Mouse (Mus musculus) heart, adult 2 months (tissue): Measurements from ENCODE around the gene Vmp1. TPM values are rescaled to one million over a fixed set of nuclear protein-coding genes. Genes with fewer than 3 reads are reported as not detected.
A peak's percentile ranks its signal among the peaks of the same experiment; 100 is the strongest.

ENCODE experiments used
- DNase-seq, 2 experiments: peaks; one replicate each; pipeline ENCODE4 v3.0.0; 2021
- H3K27ac ChIP-seq: fragments of 200-600 bp; 2 replicates; pipeline ENCODE4 v1.8.1; 2022
- H3K27me3 ChIP-seq: fragments of 200-500 bp; 2 replicates; pipeline ENCODE4 v1.6.1; 2012; ENCODE audit warnings: mild to moderate bottlenecking, low read length, inconsistent platforms, mixed read lengths; ENCODE audit not compliant: control insufficient read depth, insufficient read depth
- H3K36me3 ChIP-seq: fragments of 200-500 bp; 2 replicates; pipeline ENCODE4 v1.6.1; 2012; ENCODE audit warnings: low read length, inconsistent platforms; ENCODE audit not compliant: control insufficient read depth, insufficient read depth
- H3K4me1 ChIP-seq: fragments of 200-500 bp; 2 replicates; pipeline ENCODE4 v1.6.1; 2011; ENCODE audit warnings: low read length; ENCODE audit not compliant: control insufficient read depth, insufficient read depth
- H3K4me3 ChIP-seq: fragments of 200-600 bp; 2 replicates; pipeline ENCODE4 v1.8.1; 2022
- H3K79me2 ChIP-seq: fragments of 200-500 bp; replicated peaks from 2 replicates; pipeline ENCODE4 v1.6.1; 2012; ENCODE audit warnings: mild to moderate bottlenecking, inconsistent platforms, low read length, moderate library complexity, mixed read lengths; ENCODE audit not compliant: control insufficient read depth, insufficient read depth
- H3K9ac ChIP-seq: fragments of 200-500 bp; 2 replicates; pipeline ENCODE4 v1.6.1; 2012; ENCODE audit warnings: low read depth, mild to moderate bottlenecking, control low read depth, inconsistent platforms, low read length, mixed read lengths
- CTCF ChIP-seq: fragments of 200-600 bp; IDR thresholded peaks from 2 replicates; pipeline ENCODE4 v1.8.1; 2022; ENCODE audit warnings: antibody characterized with exemption, mild to moderate bottlenecking, moderate library complexity
- EP300 ChIP-seq: fragments of 200-500 bp; IDR thresholded peaks from 2 replicates; pipeline ENCODE4 v1.6.1; 2011; ENCODE audit warnings: low read depth, low read length, control low read depth; ENCODE audit not compliant: insufficient read depth
- POLR2A ChIP-seq: fragments of 200-500 bp; IDR thresholded peaks from 2 replicates; pipeline ENCODE4 v1.6.1; 2011; ENCODE audit warnings: mild to moderate bottlenecking, low read depth, low read length, control low read depth; ENCODE audit not compliant: insufficient read depth
- WGBS: fragments of 180-500 bp; shearing (Covaris S2); methylation state at CpG from one replicate; pipeline ENCODE4 v1.1.7; 2018; 5-methylcytosine and 5-hydroxymethylcytosine counted together
- intact Hi-C: fragments of 180-260 bp; cut with DNase I; formaldehyde crosslinking; loops from one replicate; pipeline ENCODE4 v1.15.1; 2025
- polyA plus RNA-seq: library from polyadenylated mRNA; depleted of rRNA; stranded (reverse); fragments of >200 nt; gene quantifications from 2 replicates; pipeline ENCODE4 v1.2.3, GENCODE M21; 2012
- total RNA-seq, 2 experiments: library from RNA; stranded (reverse); gene quantifications; 2 replicates each; pipeline ENCODE4 v1.2.3; 2021

Gene Vmp1
- total and polyA plus RNA-seq, 3 experiments: 34.0 to 66.9 (median 58.2) TPM

DNA sequence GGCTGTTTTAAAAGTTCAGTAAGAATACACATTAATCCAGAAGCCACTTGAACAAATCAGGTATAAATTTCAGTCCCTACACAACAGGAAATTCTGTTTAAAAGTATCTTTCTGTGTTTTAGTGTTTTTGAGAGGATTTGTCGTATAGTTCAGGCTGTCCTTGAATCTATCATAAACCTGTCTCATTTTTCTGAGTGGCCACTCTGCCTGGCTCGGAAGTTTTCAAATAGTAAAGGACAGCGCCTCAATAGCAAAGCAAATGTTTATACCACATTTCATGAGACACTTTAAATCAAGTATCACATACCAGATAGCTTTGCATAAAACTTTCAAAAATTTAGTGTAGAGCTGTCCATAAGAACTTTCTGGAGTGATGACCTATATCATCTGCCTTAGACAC is 34.7 kb upstream of the Vmp1 start:
- Histone ChIP-seq H3K4me1 (peaks cover 6% of the 10 kb centered on the region), H3K4me3 (no peak overlapping the region), H3K79me2 (peaks cover 1% of the 10 kb centered on the region; the same call in 1 of the 2 replicates), H3K27me3 (no peaks in the 10 kb centered on the region), H3K36me3 (peaks cover 46% of the 10 kb centered on the region), H3K27ac (no peak overlapping the region), H3K9ac (no peak overlapping the region)
- intact Hi-C loops: no loop called here
- TF ChIP-seq POLR2A: no peak
- TF ChIP-seq CTCF: no peak
- no peak for TF ChIP-seq EP300
- 95% methylated on average over 3 of the region's 3 CpGs for WGBS
- no peak for DNase-seq

DNA sequence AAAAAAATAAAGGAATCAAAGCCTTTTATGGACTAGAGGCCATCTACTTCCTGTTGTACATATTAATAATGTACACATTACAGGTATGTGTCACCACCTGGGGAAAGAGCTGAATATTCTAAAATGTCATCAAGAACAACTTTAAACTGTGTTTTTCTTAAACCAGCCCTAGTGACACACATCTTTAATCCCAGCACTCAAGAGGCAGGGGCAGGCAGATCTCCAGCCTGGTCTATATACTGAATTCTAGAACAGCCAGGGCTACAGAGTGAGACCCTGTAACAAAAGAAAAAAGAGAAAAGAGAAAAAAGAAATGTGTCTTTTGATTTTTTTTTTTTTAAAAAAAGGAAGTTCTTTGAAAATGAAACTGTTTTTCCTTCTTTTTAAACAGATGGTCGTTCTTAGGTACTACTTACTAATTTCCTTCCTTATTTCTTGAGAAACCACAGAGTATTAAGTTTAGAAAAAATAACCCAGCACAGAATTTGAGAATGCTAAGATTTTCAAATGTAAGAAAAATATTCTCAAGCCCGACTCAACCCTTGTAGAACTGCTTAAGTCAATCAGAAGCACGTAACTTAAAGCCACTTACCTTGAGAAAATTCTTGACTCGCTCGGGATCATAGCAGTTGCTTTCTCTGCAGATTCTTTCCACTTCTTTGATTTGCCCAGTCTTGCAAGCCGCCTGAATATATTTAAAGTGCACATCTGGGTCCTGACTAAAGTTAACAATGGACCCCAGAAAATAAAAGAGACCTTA is 33.9 kb upstream of the Vmp1 start:
- intact Hi-C loops: no loop called here
- no peaks in the 10 kb centered on the region for H3K27me3 ChIP-seq
- no peak overlapping the region for H3K9ac ChIP-seq
- no peak for TF ChIP-seq CTCF
- TF ChIP-seq EP300: no peak
- TF ChIP-seq POLR2A: no peak
- H3K4me1 ChIP-seq: peaks cover 6% of the 10 kb centered on the region
- 83% methylated on average over 6 of the region's 6 CpGs for WGBS
- H3K27ac ChIP-seq: no peak overlapping the region
- no peak overlapping the region for H3K4me3 ChIP-seq
- peaks cover 1% of the 10 kb centered on the region; the same call in 1 of the 2 replicates for H3K79me2 ChIP-seq
- no peak for DNase-seq
- peaks cover 45% of the 10 kb centered on the region for H3K36me3 ChIP-seq

DNA sequence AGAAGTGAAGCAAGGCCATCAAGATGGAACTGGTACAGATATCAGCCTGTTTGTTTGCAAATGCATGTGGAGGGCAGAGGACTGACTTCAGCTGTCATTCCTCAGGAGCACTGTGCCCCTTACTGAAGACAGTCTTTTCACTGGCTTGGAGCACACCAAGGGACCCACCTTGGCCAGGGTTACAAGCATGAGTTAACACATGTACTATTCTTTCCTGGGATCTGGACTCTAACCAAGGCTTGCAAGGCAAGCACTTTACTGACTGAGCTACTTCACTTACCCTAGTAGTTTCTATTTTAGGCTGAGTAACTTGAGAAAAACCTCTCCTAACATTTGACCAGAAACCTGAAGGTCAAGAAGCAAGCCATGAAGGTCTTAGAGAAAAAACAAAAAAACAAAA is 31.0 kb upstream of the Vmp1 start:
- intact Hi-C loops: no loop called here
- Histone ChIP-seq H3K9ac (no peak overlapping the region), H3K27me3 (no peaks in the 10 kb centered on the region), H3K27ac (peak overlapping the region; percentile 27; the same call in 1 of the 2 replicates), H3K4me3 (no peak overlapping the region), H3K79me2 (peaks cover 1% of the 10 kb centered on the region; the same call in 1 of the 2 replicates), H3K4me1 (peaks cover 6% of the 10 kb centered on the region), H3K36me3 (peaks cover 46% of the 10 kb centered on the region)
- TF ChIP-seq EP300 (no peak), POLR2A (no peak), CTCF (no peak)
- peak in 1 of 2 experiments; percentile 15 for DNase-seq

DNA sequence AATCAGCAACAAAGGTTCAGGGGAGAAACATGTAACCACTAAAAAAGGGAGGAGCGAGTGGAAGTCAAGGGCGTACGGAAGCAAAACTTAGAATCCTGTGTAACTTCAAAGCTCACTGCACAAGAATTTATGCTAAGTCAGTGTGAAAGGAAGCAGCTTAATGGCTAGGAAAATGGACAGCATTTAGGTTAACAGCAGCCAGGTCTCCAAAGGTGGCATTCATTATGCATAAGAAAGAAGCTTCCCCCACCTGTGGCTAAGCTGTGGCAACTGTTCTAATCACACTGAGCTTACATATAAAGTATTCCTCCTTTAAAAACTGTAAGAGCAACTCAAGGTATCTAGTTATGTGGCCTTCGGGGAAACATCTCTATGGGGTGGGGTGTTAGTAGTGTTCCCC is 17.5 kb upstream of the Vmp1 start:
- H3K4me1 ChIP-seq: no peaks in the 10 kb centered on the region
- H3K9ac ChIP-seq: no peak overlapping the region
- 92% methylated on average over 4 of the region's 4 CpGs for WGBS
- TF ChIP-seq CTCF (no peak), EP300 (no peak), POLR2A (no peak)
- intact Hi-C loops: no loop called here
- H3K79me2 ChIP-seq: no peaks in the 10 kb centered on the region
- no peaks in the 10 kb centered on the region for H3K27me3 ChIP-seq
- DNase-seq: no peak
- no peak overlapping the region for H3K27ac ChIP-seq
- H3K4me3 ChIP-seq: no peak overlapping the region
- peaks cover 32% of the 10 kb centered on the region for H3K36me3 ChIP-seq

DNA sequence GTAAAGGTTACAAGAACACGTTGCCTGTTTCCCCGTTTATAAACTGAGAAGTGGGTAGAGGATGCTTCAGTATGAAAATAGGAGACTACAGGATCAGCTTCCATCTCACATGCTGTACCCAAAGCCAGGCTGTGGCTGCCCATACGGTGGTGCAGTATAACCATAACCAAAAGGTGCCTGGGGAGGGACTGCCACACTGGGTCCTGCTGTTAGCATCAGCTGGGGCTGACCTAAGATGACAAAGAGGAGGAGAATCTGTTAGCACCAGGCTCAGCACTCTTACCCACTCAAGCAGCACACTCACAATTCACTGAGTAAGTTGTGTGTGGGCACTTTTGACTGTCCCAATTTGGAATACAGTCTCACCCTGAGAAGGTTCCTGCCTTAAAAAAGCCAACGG is 11.8 kb upstream of the Vmp1 start:
- TF ChIP-seq POLR2A: no peak
- no peak for TF ChIP-seq EP300
- TF ChIP-seq CTCF: no peak
- DNase-seq: no peak
- WGBS: 74% methylated on average over 4 of the region's 4 CpGs
- Histone ChIP-seq H3K9ac (no peak overlapping the region), H3K27me3 (no peaks in the 10 kb centered on the region), H3K27ac (no peak overlapping the region), H3K4me3 (no peak overlapping the region), H3K4me1 (no peaks in the 10 kb centered on the region), H3K79me2 (no peaks in the 10 kb centered on the region; the same call in 1 of the 2 replicates), H3K36me3 (peaks cover 9% of the 10 kb centered on the region)
- intact Hi-C loops: no loop called here

DNA sequence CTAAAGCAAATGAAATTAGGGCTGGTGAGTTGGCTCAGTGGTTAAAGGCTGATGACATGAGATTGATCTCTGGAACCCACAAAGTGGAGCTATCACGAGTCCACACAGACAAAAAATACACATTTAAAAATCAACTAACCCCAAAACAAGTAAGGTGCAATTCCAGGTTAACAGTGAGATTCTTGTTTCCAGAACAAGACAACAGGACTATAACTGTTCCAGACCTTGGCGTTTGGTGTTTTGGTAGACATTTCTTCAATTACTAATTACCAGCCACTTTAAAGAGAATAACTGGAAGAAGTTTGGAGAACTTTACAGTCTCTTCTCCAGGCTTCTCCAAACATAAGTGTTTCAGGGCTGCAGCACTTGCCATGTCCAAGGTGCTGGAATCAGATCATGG is 8.9 kb upstream of the Vmp1 start:
- intact Hi-C loops: no loop called here
- Histone ChIP-seq H3K36me3 (peaks cover 5% of the 10 kb centered on the region), H3K27me3 (no peaks in the 10 kb centered on the region)

More for the DNA sequence above, 8.9 kb upstream of the Vmp1 start:
- no peak for DNase-seq
- 85% methylated on average over 2 of the region's 2 CpGs for WGBS
- TF ChIP-seq CTCF (no peak), EP300 (no peak), POLR2A (no peak)
- Histone ChIP-seq H3K79me2 (no peaks in the 10 kb centered on the region; the same call in 1 of the 2 replicates), H3K9ac (no peak overlapping the region), H3K4me3 (no peak overlapping the region), H3K4me1 (no peaks in the 10 kb centered on the region), H3K27ac (no peak overlapping the region)
